Mouse (Mus musculus) heart, embryonic 14.5 days (tissue): ENCODE results near the gene Epn2. TPM values are rescaled to one million over a fixed set of nuclear protein-coding genes. Genes with fewer than 3 reads are reported as not detected.

Experiments used
- ATAC-seq: fragments of 200-750 bp; cut with Nextera tagmentation; 2 replicates; pipeline ENCODE4 v1.8.0; 2017; ENCODE audit warnings: low read depth, moderate TSS enrichment; ENCODE audit not compliant: insufficient number of reproducible peaks, insufficient read depth, low FRiP score
- H3K27ac ChIP-seq, 2 experiments: fragments of 200-500 bp in 1 of 2; fragments of 300-500 bp in 1 of 2; sonication (generic) in 1 of 2; replicated peaks in 1 of 2; 2 replicates each; pipeline ENCODE4 v1.5.1; 2012 to 2014; ENCODE audit warnings: low read depth in 2 of 2, low read length in 2 of 2, control low read depth in 1 of 2, mild to moderate bottlenecking in 1 of 2, mixed read lengths in 1 of 2; ENCODE audit not compliant: control insufficient read depth in 1 of 2, insufficient read depth in 1 of 2
- H3K27me3 ChIP-seq: fragments of 300-500 bp; sonication (generic); 2 replicates; pipeline ENCODE4 v1.6.1; 2014; ENCODE audit warnings: mild to moderate bottlenecking, low read length, control low read depth; ENCODE audit not compliant: control insufficient read depth, insufficient read depth
- H3K36me3 ChIP-seq: fragments of 300-500 bp; sonication (generic); 2 replicates; pipeline ENCODE4 v1.6.1; 2014; ENCODE audit warnings: mild to moderate bottlenecking, control low read depth, low read length, mixed read lengths; ENCODE audit not compliant: control insufficient read depth, insufficient read depth
- H3K4me1 ChIP-seq, 2 experiments: fragments of 200-500 bp in 1 of 2; fragments of 300-500 bp in 1 of 2; sonication (generic) in 1 of 2; 2 replicates each; pipeline ENCODE4 v1.6.1; 2012 to 2014; ENCODE audit warnings: low read length in 2 of 2, control low read depth in 1 of 2, mixed read lengths in 1 of 2; ENCODE audit not compliant: control insufficient read depth in 2 of 2, insufficient read depth in 2 of 2
- H3K4me2 ChIP-seq: fragments of 300-500 bp; sonication (generic); 2 replicates; pipeline ENCODE4 v1.6.1; 2014; ENCODE audit warnings: mild to moderate bottlenecking, low read length
- H3K4me3 ChIP-seq, 2 experiments: fragments of 200-500 bp in 1 of 2; fragments of 300-500 bp in 1 of 2; sonication (generic) in 1 of 2; 2 replicates each; pipeline ENCODE4 v1.5.1; 2012 to 2014; ENCODE audit warnings: low read length in 2 of 2, mild to moderate bottlenecking in 2 of 2, control low read depth in 1 of 2, low read depth in 1 of 2, moderate library complexity in 1 of 2; ENCODE audit not compliant: control insufficient read depth in 1 of 2, insufficient read depth in 1 of 2
- H3K9ac ChIP-seq: fragments of 300-500 bp; sonication (generic); 2 replicates; pipeline ENCODE4 v1.6.1; 2014; ENCODE audit warnings: mild to moderate bottlenecking, low read length
- H3K9me3 ChIP-seq: fragments of 300-500 bp; sonication (generic); 2 replicates; pipeline ENCODE4 v1.6.1; 2016; ENCODE audit warnings: low read length, control low read depth; ENCODE audit not compliant: control insufficient read depth
- WGBS: fragments of 180-500 bp; shearing (Covaris S2); extraction: QIAGEN DNeasy Blood & Tissue Kit; methylation state at CpG from one replicate; pipeline ENCODE4 v1.1.7; 2014; 5-methylcytosine and 5-hydroxymethylcytosine counted together
- polyA plus RNA-seq: library from polyadenylated mRNA; unstranded; fragments of >200 nt; fragmentation: Nextera tagmentation; extraction: Ambion mirVana; gene quantifications from 2 replicates; pipeline ENCODE4 v1.2.1, GENCODE M21; 2014

The Epn2 gene
- polyA plus RNA-seq, 1 experiment from 2014 or later: 23.9 TPM

DNA sequence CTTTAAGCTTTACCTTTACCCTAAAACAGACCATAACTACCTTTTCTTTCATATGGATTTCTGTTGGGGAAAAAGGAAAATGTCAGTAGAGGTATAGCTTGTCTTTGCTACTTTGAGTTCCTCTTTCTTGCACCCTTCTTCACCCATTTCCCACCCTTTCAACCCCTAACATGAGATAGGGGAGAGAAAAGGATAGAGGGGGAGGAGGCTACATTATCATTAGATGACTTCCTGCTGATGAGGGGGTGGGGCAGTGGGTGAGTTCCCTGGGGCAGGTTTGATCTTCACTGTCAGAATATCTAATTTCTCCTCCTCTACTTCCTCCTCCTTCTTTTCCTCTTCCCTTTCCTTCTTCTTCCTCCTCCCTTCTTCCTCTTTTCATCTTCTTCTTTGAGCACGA is 82.0 kb downstream of the Epn2 start:
- H3K9me3 ChIP-seq: no peaks in the 10 kb centered on the region
- H3K27ac ChIP-seq: no peak overlapping the region
- no peak for ATAC-seq
- peaks cover 3% of the 10 kb centered on the region; the same call in 1 of the 2 replicates for H3K36me3 ChIP-seq
- H3K4me1 ChIP-seq: peaks cover 11 to 18% of the 10 kb centered on the region in 2 experiments
- H3K9ac ChIP-seq: no peak overlapping the region
- H3K4me3 ChIP-seq: no peak overlapping the region
- H3K4me2 ChIP-seq: no peak overlapping the region
- no peaks in the 10 kb centered on the region for H3K27me3 ChIP-seq
- 72% methylated on average over 1 of the region's 1 CpGs for WGBS

DNA sequence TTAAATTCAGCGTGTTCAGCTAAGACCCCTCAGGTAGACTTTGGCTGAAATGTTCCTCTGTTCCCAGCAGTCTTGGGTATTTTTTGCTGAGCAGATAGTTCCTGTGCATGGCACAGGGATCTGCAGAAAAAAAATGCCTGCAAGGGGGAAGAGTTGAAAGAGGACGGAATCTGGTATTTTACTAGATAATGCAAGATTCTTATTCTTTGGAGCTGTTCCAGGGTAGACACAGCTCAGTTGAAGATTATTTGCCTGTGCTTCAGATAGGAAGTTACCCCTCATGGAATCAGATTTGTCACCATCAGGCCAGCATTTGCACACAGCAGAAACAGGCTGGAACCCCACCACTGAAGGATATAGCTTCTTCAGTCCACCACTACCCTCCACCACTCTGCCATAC is 84.0 kb downstream of the Epn2 start:
- 67% methylated on average over 2 of the region's 2 CpGs for WGBS

DNA sequence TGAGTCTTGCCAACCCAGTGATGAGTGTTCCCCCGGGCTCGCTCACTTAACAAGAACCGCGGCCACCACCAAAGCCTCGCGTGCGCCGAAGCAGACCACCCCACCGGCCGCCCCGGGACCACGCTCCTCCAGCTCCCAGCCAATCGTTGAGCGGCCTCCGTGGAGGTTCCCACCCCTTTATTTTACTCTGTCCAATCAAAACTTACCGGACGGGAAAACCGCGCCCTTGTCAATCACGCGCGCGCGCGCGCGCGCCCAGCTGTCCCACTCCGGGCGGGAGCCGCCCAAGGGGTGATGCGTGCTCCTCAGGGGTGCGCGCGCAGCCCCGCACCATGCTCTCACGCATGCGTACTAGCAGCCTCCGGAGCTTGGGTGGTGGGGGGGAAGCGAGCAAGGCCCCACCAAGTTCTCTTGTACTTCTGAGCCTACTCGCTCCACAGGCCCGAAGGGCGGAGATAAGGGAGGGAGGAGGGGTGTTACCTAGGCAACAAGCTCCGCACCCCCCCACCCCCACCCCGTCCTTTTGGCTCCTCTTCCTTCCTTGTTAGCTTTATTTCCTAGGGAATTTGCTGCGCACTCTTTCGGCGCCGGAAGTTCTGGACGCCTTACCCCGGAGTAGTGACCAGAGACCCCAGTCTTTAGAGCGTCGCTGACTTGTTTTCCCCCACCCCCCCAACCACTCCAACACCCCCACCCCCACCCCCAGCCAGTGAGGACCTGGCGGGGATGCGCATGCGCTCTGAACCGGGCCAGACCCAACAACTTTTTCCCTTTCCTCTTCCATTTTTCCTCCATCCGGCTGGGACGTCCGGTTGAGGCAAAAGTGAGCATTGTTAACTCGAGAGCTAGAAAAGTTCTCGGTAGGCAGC is 85.1 kb downstream of the Epn2 start, which contains the start of gene Mapk7:
Gene Mapk7, minus strand, starts transcription at position 278 of the 869 bp plus-strand sequence.
- Histone ChIP-seq H3K27me3 (no peaks in the 10 kb centered on the region), H3K4me1 (peaks cover 8 to 15% of the 10 kb centered on the region in 2 experiments), H3K4me2 (peak within 1 kb of the TSS; percentile 71), H3K9me3 (no peaks in the 10 kb centered on the region), H3K4me3 (peak within 1 kb of the TSS; percentile 66), H3K27ac (peak within 1 kb of the TSS; percentile 85 to 86), H3K9ac (peak within 1 kb of the TSS; percentile 84), H3K36me3 (peaks cover 33% of the 10 kb centered on the region)
- WGBS: under 1% methylated on average over 61 of the region's 62 CpGs
- peak; percentile 94 for ATAC-seq

More for the DNA sequence above, 84.0 kb downstream of the Epn2 start:
- H3K9ac ChIP-seq: no peak overlapping the region
- H3K36me3 ChIP-seq: peaks cover 22% of the 10 kb centered on the region
- peak overlapping the region in 1 of 2 experiments; percentile 86; a peak in 1 of 4 replicates for H3K27ac ChIP-seq
- no peaks in the 10 kb centered on the region for H3K27me3 ChIP-seq
- ATAC-seq: no peak
- H3K4me1 ChIP-seq: peaks cover 11 to 21% of the 10 kb centered on the region in 2 experiments
- H3K9me3 ChIP-seq: no peaks in the 10 kb centered on the region
- H3K4me3 ChIP-seq: no peak overlapping the region
- H3K4me2 ChIP-seq: no peak overlapping the region

DNA sequence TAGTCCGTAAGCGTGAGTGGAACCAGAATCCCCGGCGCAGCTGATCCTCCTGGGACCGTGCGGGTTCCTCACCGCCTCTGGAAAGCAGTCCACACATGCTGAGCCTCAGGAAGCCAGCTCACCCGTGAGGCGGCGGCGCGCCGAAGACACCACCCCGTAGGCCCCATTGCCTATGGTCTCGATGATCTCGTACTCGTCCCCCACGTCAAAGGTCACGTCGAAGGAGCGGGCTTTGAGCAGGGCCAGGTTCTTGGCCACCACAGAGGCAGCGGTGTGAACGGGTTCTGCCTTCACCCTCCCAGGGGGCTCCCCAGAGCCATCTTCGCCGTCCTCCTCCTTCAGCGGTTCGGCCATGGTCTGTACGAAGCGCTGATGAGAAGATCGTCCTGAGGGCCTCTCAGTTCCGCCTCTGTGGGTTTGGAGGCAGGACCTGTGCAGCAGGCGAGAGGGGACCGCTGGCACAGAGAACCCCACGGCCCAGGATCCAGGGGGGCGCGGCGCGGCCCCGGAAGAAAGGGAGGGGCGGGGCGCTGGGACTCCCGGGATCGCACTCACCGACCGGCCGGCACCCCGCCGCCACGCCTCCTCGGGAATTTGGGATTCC is 85.9 kb downstream of the Epn2 start:
- H3K27ac ChIP-seq: peak overlapping the region; percentile 59 to 70
- ATAC-seq: peak; percentile 58
- peak overlapping the region; percentile 84 for H3K9ac ChIP-seq
- peak overlapping the region; percentile 66 for H3K4me3 ChIP-seq
- H3K4me2 ChIP-seq: peak overlapping the region; percentile 71
- peaks cover 41% of the 10 kb centered on the region for H3K36me3 ChIP-seq
- peaks cover 5 to 15% of the 10 kb centered on the region in 2 experiments for H3K4me1 ChIP-seq
- no peaks in the 10 kb centered on the region for H3K27me3 ChIP-seq
- no peaks in the 10 kb centered on the region for H3K9me3 ChIP-seq
- 1% methylated on average over 38 of the region's 50 CpGs for WGBS

DNA sequence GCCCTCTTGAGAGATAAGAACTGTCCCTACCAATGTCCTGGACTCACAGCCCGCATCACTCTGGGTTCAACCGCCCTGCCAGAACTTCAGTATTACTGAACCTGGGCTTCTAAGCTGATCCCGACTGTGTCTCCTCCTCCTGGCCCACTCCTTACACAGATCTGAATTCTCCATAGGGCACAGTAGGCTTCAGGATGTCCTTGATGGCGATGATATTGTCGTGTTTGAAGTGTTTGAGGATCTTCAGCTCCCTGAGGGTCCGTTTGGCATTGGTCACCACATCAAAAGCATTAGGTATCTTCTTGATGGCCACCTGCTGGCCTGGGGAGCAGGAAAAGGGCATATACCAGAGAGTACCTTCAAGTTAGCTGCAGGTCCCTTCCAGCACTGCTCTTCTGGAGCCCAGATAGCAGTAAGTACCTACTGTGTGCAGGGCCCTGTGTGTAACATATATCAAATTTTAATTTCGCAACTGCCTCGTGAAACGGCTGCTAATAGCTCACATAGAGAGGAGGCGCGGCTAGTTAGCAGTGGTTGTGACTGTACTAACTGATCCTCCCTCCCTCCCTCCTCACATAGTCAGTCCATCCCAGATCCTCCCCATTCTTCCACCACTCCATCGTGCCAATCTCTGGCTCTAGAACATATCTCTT is 86.6 kb downstream of the Epn2 start:
- Histone ChIP-seq H3K9me3 (no peaks in the 10 kb centered on the region), H3K4me3 (peak overlapping the region; percentile 66), H3K27me3 (no peaks in the 10 kb centered on the region), H3K9ac (peak overlapping the region; percentile 84), H3K27ac (no peak overlapping the region), H3K36me3 (peaks cover 48% of the 10 kb centered on the region), H3K4me1 (peaks cover 7 to 20% of the 10 kb centered on the region in 2 experiments; a peak in 3 of 4 replicates), H3K4me2 (peak overlapping the region; percentile 71)
- ATAC-seq: no peak
- WGBS: 61% methylated on average over 12 of the region's 12 CpGs

DNA sequence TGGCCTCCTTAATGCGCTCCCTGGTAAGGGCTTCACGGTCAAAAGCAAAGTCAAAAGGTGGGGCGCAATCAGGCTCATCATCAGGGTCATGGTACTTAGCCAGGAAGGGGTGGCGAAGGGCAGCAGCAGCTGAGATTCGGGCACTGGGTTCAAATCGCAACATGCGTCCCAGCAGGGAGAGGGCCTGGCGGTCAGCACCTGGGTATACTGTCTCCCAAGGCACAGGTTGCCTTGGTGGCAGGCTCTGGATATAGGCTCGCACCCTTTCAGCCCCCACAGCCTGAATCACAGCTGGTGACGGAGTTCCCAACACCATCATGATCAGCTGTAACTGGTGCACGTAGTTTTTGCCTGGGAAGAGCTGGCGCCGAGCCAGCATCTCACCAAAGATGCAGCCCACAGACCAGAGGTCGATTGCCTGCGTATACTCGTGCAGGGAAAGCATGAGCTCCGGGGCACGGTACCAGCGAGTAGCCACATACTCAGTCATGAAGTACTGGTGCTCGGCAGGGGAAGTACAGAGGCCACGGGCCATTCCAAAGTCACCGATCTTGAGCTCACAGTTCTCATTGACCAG is 88.5 kb downstream of the Epn2 start:
- Histone ChIP-seq H3K4me3 (no peak overlapping the region), H3K9ac (no peak overlapping the region), H3K4me2 (no peak overlapping the region), H3K27ac (no peak overlapping the region), H3K4me1 (peaks cover 12 to 32% of the 10 kb centered on the region in 2 experiments; a peak in 3 of 4 replicates), H3K36me3 (peaks cover 50% of the 10 kb centered on the region), H3K27me3 (no peaks in the 10 kb centered on the region), H3K9me3 (no peaks in the 10 kb centered on the region)
- no peak for ATAC-seq
- 91% methylated on average over 22 of the region's 22 CpGs for WGBS

DNA sequence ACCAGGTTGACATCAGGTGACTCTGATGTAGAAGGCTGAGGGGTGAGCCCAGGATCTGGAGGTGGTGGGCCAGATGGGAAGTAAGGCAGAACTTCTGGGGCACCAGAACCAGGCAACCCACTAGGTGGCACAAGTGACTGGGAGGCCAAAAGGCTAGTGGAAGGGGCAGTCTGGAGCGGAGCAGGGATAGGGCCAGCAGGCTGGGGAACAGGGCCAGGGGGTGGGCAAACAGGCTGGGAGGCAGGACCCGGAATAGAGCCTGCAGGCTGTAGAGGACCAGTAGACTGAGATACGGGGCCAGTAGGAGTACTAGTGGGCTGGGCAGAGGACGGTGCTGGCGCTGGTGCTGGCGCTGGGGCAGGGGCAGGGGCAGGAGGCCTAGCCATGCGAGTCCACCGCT is 89.6 kb downstream of the Epn2 start:
- no peak overlapping the region for H3K27ac ChIP-seq

More for the DNA sequence above, 89.6 kb downstream of the Epn2 start:
- H3K9ac ChIP-seq: no peak overlapping the region
- H3K27me3 ChIP-seq: no peaks in the 10 kb centered on the region
- 91% methylated on average over 8 of the region's 8 CpGs for WGBS
- no peaks in the 10 kb centered on the region for H3K9me3 ChIP-seq
- no peak overlapping the region for H3K4me2 ChIP-seq
- H3K4me3 ChIP-seq: no peak overlapping the region
- H3K36me3 ChIP-seq: peaks cover 50% of the 10 kb centered on the region
- peaks cover 21 to 37% of the 10 kb centered on the region in 2 experiments; a peak in 3 of 4 replicates for H3K4me1 ChIP-seq
- ATAC-seq: no peak
